Mouse (Mus musculus): ENCODE data around the gene Prdm11. TPM values are rescaled to one million over a fixed set of nuclear protein-coding genes. Genes with fewer than 3 reads are reported as not detected.

The Prdm11 gene
- polyA plus RNA-seq, 1 experiment from 2014 or later, result 7.8 TPM

DNA sequence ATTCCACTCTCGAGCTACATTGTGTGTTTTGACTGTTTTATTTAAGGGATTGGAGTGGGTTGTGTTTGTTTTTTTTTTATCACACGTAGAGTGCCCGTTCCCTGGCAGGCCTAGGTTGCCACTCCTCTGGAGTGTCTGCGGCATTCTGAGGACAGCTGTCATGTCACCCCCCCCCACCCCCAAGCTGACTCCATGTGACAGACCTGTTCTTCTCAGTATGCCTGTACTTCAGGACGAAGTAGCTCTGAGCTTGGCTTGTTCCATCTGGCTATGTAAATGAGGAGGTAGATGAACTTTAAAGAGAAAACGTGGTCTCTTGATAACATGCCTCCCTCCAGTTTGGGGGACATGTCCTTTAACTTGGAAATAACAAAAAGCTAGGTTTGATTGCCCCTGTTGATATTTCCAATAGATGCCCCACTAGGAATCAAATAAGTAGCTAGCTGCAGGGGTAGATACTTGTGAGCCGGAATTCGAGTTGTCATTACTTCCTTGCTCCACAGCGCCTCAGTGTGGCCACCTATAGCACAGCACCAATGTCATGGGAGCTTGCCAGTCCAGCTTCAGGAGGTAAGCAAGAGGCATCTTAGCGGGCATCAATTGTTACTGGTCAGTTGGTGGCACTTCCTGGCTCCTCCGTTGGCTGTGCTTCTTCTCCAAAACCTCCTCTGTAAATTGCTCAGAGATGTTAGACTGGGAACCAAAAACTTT, 91.4 kb downstream of the Prdm11 start:
- ATAC-seq (ENCODE audit: insufficient number of reproducible peaks, insufficient read depth, low FRiP score, low TSS enrichment, low read depth), result no peak
- no peaks in the 10 kb centered on the region for H3K4me1 ChIP-seq
- no peak overlapping the region for H3K4me3 ChIP-seq
- no peaks in the 10 kb centered on the region for H3K36me3 ChIP-seq
- no peak overlapping the region for H3K27ac ChIP-seq
- no peaks in the 10 kb centered on the region for H3K9me3 ChIP-seq
- no peak overlapping the region for H3K4me2 ChIP-seq
- no peaks in the 10 kb centered on the region for H3K27me3 ChIP-seq
- H3K9ac ChIP-seq, result no peak overlapping the region
- whole genome bisulfite sequencing, result 41% methylated on average over 11 of the region's 11 CpGs

GRCm38 (mm10) chr2:92953450-92953849, 92.5 kb downstream of the Prdm11 start:
- H3K27me3 ChIP-seq, result no peaks in the 10 kb centered on the region
- peaks cover 8% of the 10 kb centered on the region for H3K4me1 ChIP-seq
- H3K9ac ChIP-seq, result no peak overlapping the region
- H3K36me3 ChIP-seq, result no peaks in the 10 kb centered on the region
- no peaks in the 10 kb centered on the region for H3K9me3 ChIP-seq
- H3K27ac ChIP-seq, result no peak overlapping the region
- ATAC-seq (ENCODE audit: insufficient number of reproducible peaks, insufficient read depth, low FRiP score, low TSS enrichment, low read depth), result no peak
- 89% methylated on average over 17 of the region's 17 CpGs for WGBS
- H3K4me2 ChIP-seq, result no peak overlapping the region
- H3K4me3 ChIP-seq, result no peak overlapping the region

- H3K4me2 ChIP-seq, result no peak overlapping the region
- 31% methylated on average over 1 of the region's 1 CpGs for WGBS
Observed at GRCm38 (mm10) chr2:92949518-92949917, 96.4 kb downstream of the Prdm11 start.

DNA sequence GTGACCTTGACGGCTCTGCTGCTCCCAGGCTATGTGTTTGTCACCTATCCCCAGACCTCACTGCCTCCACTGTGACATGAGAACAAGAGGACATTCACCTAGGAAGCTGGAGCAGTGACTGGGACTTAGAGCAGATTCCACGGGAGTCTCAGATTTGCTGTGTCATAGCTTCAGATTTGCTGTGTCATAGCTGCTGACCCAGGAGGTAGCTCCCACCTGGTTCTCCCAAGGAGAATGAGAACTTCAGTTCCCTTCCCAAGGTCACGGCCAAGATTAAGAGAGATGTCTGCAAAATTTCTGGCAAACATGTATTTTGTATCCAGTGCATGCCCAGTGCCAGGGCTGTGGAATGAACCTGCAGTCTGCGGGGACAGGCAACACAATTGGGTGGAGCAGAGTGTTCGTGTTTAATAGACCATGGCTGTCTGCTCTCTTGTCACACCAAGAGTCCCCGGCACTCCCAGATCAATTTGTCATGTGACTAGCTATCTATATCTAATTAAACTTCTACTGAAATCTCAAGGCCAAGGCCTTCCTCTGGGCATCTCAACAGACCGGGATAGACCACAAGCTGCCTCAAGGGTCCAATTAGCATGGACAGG, 97.2 kb downstream of the Prdm11 start:
- Histone ChIP-seq H3K4me3 (no peak overlapping the region), H3K4me1 (peaks cover 21% of the 10 kb centered on the region), H3K4me2 (peak overlapping the region; percentile 41; the same call in 1 of the 2 replicates), H3K9me3 (no peaks in the 10 kb centered on the region), H3K27ac (no peak overlapping the region), H3K36me3 (no peaks in the 10 kb centered on the region), H3K9ac (no peak overlapping the region), H3K27me3 (no peaks in the 10 kb centered on the region; the same call in 1 of the 2 replicates)
- 46% methylated on average over 7 of the region's 7 CpGs for WGBS
- no peak for ATAC-seq (ENCODE audit: insufficient number of reproducible peaks, insufficient read depth, low FRiP score, low TSS enrichment, low read depth)

More at GRCm38 (mm10) chr2:92949518-92949917, 96.4 kb downstream of the Prdm11 start:
- ATAC-seq (ENCODE audit: insufficient number of reproducible peaks, insufficient read depth, low FRiP score, low TSS enrichment, low read depth), result peak; percentile 63
- Histone ChIP-seq H3K27me3 (no peaks in the 10 kb centered on the region; the same call in 1 of the 2 replicates), H3K36me3 (no peaks in the 10 kb centered on the region), H3K27ac (no peak overlapping the region), H3K9me3 (no peaks in the 10 kb centered on the region), H3K4me3 (no peak overlapping the region), H3K9ac (no peak overlapping the region), H3K4me1 (peaks cover 21% of the 10 kb centered on the region)

DNA sequence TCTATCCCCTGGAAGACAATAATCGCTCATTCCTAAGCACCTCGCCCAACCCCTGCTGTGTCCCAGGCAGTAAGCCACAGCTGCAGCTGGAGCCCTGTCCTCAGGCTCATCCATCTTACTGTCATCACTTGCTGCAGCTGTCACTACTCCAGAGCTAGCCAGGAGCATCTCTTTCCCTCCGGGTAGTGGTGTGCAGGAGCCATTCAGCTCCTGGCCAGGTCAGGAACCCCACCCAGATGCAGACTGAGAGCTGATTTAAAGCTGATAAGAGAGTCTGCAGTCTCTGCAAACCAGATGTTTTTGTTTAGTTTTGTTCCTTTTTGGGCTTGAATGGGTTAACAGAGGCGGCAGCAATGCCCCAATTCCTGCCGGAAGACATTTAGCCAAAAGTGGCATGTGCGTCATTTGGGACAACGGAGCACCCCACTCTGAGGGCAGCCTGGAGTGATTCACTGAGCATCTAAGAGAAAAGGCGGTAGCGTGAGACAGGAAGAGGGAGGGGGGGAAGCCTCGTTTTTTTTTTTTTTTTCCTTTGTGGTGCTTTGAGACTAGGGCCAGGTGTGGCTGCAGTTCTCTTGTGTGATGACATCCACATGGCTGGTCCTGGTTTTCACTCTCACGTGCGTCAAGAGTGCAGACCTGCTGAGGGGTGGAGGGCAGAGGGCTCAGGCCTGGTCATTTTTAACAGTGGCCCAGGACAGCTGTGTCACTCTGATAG, 97.8 kb downstream of the Prdm11 start:
- Histone ChIP-seq H3K4me1 (peaks cover 21% of the 10 kb centered on the region), H3K4me2 (peak overlapping the region; percentile 41), H3K9me3 (no peaks in the 10 kb centered on the region), H3K27me3 (no peaks in the 10 kb centered on the region; the same call in 1 of the 2 replicates), H3K27ac (peak overlapping the region; percentile 13; the same call in 1 of the 2 replicates), H3K4me3 (no peak overlapping the region), H3K36me3 (no peaks in the 10 kb centered on the region), H3K9ac (peak overlapping the region; percentile 28; the same call in 1 of the 2 replicates)
- WGBS, result 6% methylated on average over 12 of the region's 12 CpGs
- no peak for ATAC-seq (ENCODE audit: insufficient number of reproducible peaks, insufficient read depth, low FRiP score, low TSS enrichment, low read depth)

- H3K4me2 ChIP-seq, result no peak overlapping the region
- no peak for ATAC-seq (ENCODE audit: insufficient number of reproducible peaks, insufficient read depth, low FRiP score, low TSS enrichment, low read depth)
- no peak overlapping the region for H3K4me3 ChIP-seq
- peaks cover 21% of the 10 kb centered on the region for H3K4me1 ChIP-seq
- no peaks in the 10 kb centered on the region for H3K9me3 ChIP-seq
- H3K27me3 ChIP-seq, result peaks cover 3% of the 10 kb centered on the region; the same call in 1 of the 2 replicates
- no peaks in the 10 kb centered on the region for H3K36me3 ChIP-seq
- no peak overlapping the region for H3K9ac ChIP-seq
- WGBS, result 88% methylated on average over 11 of the region's 11 CpGs
- no peak overlapping the region for H3K27ac ChIP-seq
Observed at GRCm38 (mm10) chr2:92945824-92946598, 100.0 kb downstream of the Prdm11 start.

GRCm38 (mm10) chr2:92945125-92945746, 100.7 kb downstream of the Prdm11 start:
- Histone ChIP-seq H3K9ac (no peak overlapping the region), H3K27ac (no peak overlapping the region), H3K27me3 (peaks cover 3% of the 10 kb centered on the region; the same call in 1 of the 2 replicates), H3K4me3 (no peak overlapping the region), H3K4me1 (peaks cover 21% of the 10 kb centered on the region), H3K9me3 (no peaks in the 10 kb centered on the region), H3K36me3 (no peaks in the 10 kb centered on the region), H3K4me2 (no peak overlapping the region)
- WGBS, result 89% methylated on average over 11 of the region's 11 CpGs
- no peak for ATAC-seq (ENCODE audit: insufficient number of reproducible peaks, insufficient read depth, low FRiP score, low TSS enrichment, low read depth)

GRCm38 (mm10) chr2:92944356-92944755, 101.6 kb downstream of the Prdm11 start:
- no peak for ATAC-seq (ENCODE audit: insufficient number of reproducible peaks, insufficient read depth, low FRiP score, low TSS enrichment, low read depth)
- H3K9ac ChIP-seq, result no peak overlapping the region
- H3K9me3 ChIP-seq, result no peaks in the 10 kb centered on the region
- no peak overlapping the region for H3K4me3 ChIP-seq
- WGBS, result 93% methylated on average over 3 of the region's 3 CpGs
- peaks cover 3% of the 10 kb centered on the region; the same call in 1 of the 2 replicates for H3K27me3 ChIP-seq
- no peak overlapping the region for H3K4me2 ChIP-seq
- no peak overlapping the region for H3K27ac ChIP-seq
- no peaks in the 10 kb centered on the region for H3K36me3 ChIP-seq
- peaks cover 21% of the 10 kb centered on the region for H3K4me1 ChIP-seq

- H3K27me3 ChIP-seq, result peaks cover 3% of the 10 kb centered on the region; the same call in 1 of the 2 replicates
- no peak for ATAC-seq (ENCODE audit: insufficient number of reproducible peaks, insufficient read depth, low FRiP score, low TSS enrichment, low read depth)
- H3K36me3 ChIP-seq, result no peaks in the 10 kb centered on the region
- H3K4me2 ChIP-seq, result no peak overlapping the region
- no peak overlapping the region for H3K9ac ChIP-seq
- 87% methylated on average over 3 of the region's 3 CpGs for WGBS
- H3K4me3 ChIP-seq, result no peak overlapping the region
- H3K4me1 ChIP-seq, result peaks cover 12% of the 10 kb centered on the region
- H3K9me3 ChIP-seq, result no peaks in the 10 kb centered on the region
- H3K27ac ChIP-seq, result no peak overlapping the region
Observed at GRCm38 (mm10) chr2:92943406-92943805, 102.6 kb downstream of the Prdm11 start.

DNA sequence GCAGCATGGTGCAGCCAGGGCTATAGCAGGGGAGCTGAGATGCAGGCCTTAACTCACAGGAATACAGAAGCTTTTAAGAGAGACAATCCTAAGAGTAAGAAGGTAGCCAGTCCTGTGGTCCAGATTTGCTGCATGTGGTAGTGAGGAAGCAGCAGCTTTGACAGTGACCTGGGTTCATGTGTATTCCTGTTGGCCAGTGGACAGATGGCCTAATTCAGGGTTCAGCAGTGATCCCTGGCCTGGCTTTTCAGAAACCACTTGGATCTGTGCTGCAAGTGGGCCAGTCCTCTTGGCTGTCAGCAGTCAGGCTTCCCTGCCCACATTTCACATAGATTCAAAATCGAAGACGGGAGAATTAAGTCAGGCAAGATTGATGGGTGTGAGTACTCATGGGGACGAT, 104.5 kb downstream of the Prdm11 start:
- WGBS, result 83% methylated on average over 3 of the region's 3 CpGs

DNA sequence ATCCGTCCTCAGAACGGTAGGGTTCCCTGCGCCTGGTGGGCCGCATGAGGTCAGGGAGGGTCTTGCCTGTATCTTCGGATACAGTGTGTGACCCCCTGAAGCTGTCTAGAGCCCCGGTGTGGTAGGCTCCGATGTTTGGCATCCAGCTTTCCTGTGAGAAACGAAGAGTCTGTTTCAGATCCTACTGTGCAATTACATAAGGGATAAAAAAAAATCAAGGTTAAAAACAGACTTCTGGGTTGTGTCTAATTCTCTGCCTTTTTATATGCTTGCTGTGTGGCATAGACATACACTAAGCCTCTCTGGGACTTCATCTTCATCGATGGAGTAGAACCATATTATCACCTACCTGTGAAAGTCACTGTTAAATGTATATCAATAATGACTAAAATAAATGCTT, 105.0 kb downstream of the Prdm11 start:
- Histone ChIP-seq H3K4me1 (no peaks in the 10 kb centered on the region), H3K4me3 (no peak overlapping the region), H3K27ac (no peak overlapping the region), H3K36me3 (no peaks in the 10 kb centered on the region), H3K4me2 (no peak overlapping the region), H3K9ac (no peak overlapping the region), H3K9me3 (no peaks in the 10 kb centered on the region), H3K27me3 (peaks cover 3% of the 10 kb centered on the region; the same call in 1 of the 2 replicates)
- 83% methylated on average over 9 of the region's 9 CpGs for WGBS
- ATAC-seq (ENCODE audit: insufficient number of reproducible peaks, insufficient read depth, low FRiP score, low TSS enrichment, low read depth), result no peak

More for the DNA sequence above, 104.5 kb downstream of the Prdm11 start:
- Histone ChIP-seq H3K27me3 (peaks cover 3% of the 10 kb centered on the region; the same call in 1 of the 2 replicates), H3K9me3 (no peaks in the 10 kb centered on the region), H3K27ac (no peak overlapping the region), H3K4me3 (no peak overlapping the region), H3K9ac (no peak overlapping the region), H3K36me3 (no peaks in the 10 kb centered on the region), H3K4me1 (no peaks in the 10 kb centered on the region), H3K4me2 (no peak overlapping the region)
- ATAC-seq (ENCODE audit: insufficient number of reproducible peaks, insufficient read depth, low FRiP score, low TSS enrichment, low read depth), result no peak

All from embryonic facial prominence, embryonic 13.5 days (tissue).